Mouse (Mus musculus): ENCODE results near the gene Gm10300. TPM values are rescaled to one million over a fixed set of nuclear protein-coding genes. Genes with fewer than 3 reads are reported as not detected.

The Gm10300 gene
- polyA plus RNA-seq, 1 experiment = not detected

- Histone ChIP-seq H3K4me3 (ENCODE audit: insufficient read depth, poor library complexity, severe bottlenecking) (no peak overlapping the region), H3K27me3 (ENCODE audit: control insufficient read depth, insufficient read depth, insufficient read length) (no peaks in the 10 kb centered on the region), H3K36me3 (ENCODE audit: control insufficient read depth, insufficient read depth) (no peaks in the 10 kb centered on the region), H3K79me2 (ENCODE audit: control insufficient read depth, insufficient read depth) (no peaks in the 10 kb centered on the region), H3K79me3 (ENCODE audit: low read depth) (no peaks in the 10 kb centered on the region), H3ac (ENCODE audit: control insufficient read depth, insufficient read length, low read depth) (no peak overlapping the region)
- TF ChIP-seq CEBPB (IDR thresholded peaks at IDR 0.05; ENCODE audit: low read depth) (no peak), USF1 (IDR thresholded peaks at IDR 0.05; ENCODE audit: low read depth) (no peak), MAX (IDR thresholded peaks at IDR 0.05) (no peak), FOSL1 (IDR thresholded peaks at IDR 0.05; ENCODE audit: insufficient read depth, low read length, poor library complexity, severe bottlenecking) (no peak), MYOG (IDR thresholded peaks at IDR 0.05; ENCODE audit: control insufficient read depth, extremely low read depth, insufficient read length) (no peak), CTCF (IDR thresholded peaks at IDR 0.05; ENCODE audit: control insufficient read depth, insufficient read depth, insufficient read length) (no peak), MYOD1 (IDR thresholded peaks at IDR 0.05; ENCODE audit: control insufficient read depth, insufficient read length, low read depth) (no peak)
These were observed 14.3 kb upstream of the Gm10300 start for GRCm38 (mm10) chr4:132060040-132060832.

DNA sequence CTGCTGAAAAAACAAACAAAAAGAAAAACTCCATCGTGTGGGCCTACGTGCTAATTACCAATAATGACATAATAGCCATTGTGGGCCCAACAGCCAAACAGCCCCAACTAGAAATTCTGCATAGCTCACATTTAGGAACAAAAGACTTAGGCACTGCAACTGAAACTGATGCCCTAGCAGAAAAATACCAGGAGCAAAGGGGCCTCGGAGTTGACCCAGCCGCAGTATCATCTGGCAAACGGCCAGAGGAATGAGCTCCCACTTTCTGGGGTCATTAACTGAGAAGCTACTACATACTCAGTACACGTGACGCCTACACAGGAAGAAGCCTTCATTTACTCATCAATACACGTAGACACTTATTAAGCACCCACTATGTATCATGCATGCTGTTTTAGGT, 12.2 kb upstream of the Gm10300 start:
- no peak for TF ChIP-seq USF1 (IDR thresholded peaks at IDR 0.05; ENCODE audit: low read depth)
- TF ChIP-seq MYOD1 (IDR thresholded peaks at IDR 0.05; ENCODE audit: control insufficient read depth, insufficient read length, low read depth) = no peak
- TF ChIP-seq CTCF (IDR thresholded peaks at IDR 0.05; ENCODE audit: control insufficient read depth, insufficient read depth, insufficient read length) = no peak
- TF ChIP-seq MYOG (IDR thresholded peaks at IDR 0.05; ENCODE audit: control insufficient read depth, extremely low read depth, insufficient read length) = no peak
- no peak for TF ChIP-seq MAX (IDR thresholded peaks at IDR 0.05)
- no peak for TF ChIP-seq FOSL1 (IDR thresholded peaks at IDR 0.05; ENCODE audit: insufficient read depth, low read length, poor library complexity, severe bottlenecking)
- TF ChIP-seq CEBPB (IDR thresholded peaks at IDR 0.05; ENCODE audit: low read depth) = no peak
- no peak overlapping the region for H3K4me3 ChIP-seq (ENCODE audit: insufficient read depth, poor library complexity, severe bottlenecking)
- no peaks in the 10 kb centered on the region for H3K27me3 ChIP-seq (ENCODE audit: control insufficient read depth, insufficient read depth, insufficient read length)
- no peaks in the 10 kb centered on the region for H3K79me2 ChIP-seq (ENCODE audit: control insufficient read depth, insufficient read depth)
- no peak overlapping the region for H3ac ChIP-seq (ENCODE audit: control insufficient read depth, insufficient read length, low read depth)
- H3K36me3 ChIP-seq (ENCODE audit: control insufficient read depth, insufficient read depth) = no peaks in the 10 kb centered on the region
- no peaks in the 10 kb centered on the region for H3K79me3 ChIP-seq (ENCODE audit: low read depth)

DNA sequence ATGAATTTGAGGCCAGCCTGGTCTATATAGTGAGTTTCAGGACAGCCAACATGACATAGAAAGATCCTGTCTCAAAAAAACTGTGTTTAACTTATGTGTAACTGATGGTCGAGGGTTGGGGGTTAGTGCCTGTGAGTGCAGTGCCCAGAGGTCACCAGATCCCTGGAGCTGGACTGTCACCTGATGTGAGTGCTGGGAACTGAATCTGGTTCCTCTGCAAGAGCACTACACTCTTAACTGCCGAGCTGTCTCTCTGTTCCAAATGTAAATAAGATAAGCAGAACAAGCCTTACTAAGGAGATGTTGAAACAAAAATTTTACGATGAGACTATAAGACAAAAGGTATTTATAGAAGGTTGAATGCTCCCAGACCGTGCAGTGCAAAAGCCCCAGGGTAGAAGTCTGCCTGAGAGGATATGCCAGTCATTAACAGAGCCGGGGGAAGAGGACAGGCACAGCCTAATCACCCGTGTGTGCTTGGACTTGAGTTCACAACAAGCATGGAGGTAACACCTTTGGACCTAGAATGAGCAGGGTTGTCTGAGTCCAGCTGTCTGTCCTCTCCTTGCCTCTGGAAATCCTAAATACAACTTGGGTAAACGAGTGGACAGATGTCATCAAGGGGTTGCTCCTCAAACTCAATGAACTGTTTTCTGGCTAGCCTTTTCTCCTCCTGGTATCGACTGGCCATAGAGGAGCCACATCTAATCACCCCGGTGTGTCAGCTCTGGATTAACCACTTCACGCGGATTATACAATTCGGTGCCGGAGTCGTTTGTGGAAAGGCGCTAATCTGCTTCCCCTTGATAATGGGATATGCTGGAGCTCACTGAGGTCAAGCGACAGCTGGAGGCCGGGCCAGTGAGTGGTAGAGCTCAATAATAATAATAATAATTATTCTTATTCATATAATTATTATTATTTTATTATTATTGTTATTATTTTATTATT, 11.3 kb upstream of the Gm10300 start:
- Histone ChIP-seq H3ac (ENCODE audit: control insufficient read depth, insufficient read length, low read depth) (no peak overlapping the region), H3K27me3 (ENCODE audit: control insufficient read depth, insufficient read depth, insufficient read length) (no peaks in the 10 kb centered on the region), H3K79me2 (ENCODE audit: control insufficient read depth, insufficient read depth) (no peaks in the 10 kb centered on the region), H3K4me3 (ENCODE audit: insufficient read depth, poor library complexity, severe bottlenecking) (no peak overlapping the region), H3K79me3 (ENCODE audit: low read depth) (no peaks in the 10 kb centered on the region), H3K36me3 (ENCODE audit: control insufficient read depth, insufficient read depth) (no peaks in the 10 kb centered on the region)
- TF ChIP-seq FOSL1 (IDR thresholded peaks at IDR 0.05; ENCODE audit: insufficient read depth, low read length, poor library complexity, severe bottlenecking) = no peak
- no peak for TF ChIP-seq MAX (IDR thresholded peaks at IDR 0.05)
- TF ChIP-seq CTCF (IDR thresholded peaks at IDR 0.05; ENCODE audit: control insufficient read depth, insufficient read depth, insufficient read length) = no peak
- TF ChIP-seq MYOG (IDR thresholded peaks at IDR 0.05; ENCODE audit: control insufficient read depth, extremely low read depth, insufficient read length) = no peak
- TF ChIP-seq CEBPB (IDR thresholded peaks at IDR 0.05; ENCODE audit: low read depth) = no peak
- no peak for TF ChIP-seq MYOD1 (IDR thresholded peaks at IDR 0.05; ENCODE audit: control insufficient read depth, insufficient read length, low read depth)
- TF ChIP-seq USF1 (IDR thresholded peaks at IDR 0.05; ENCODE audit: low read depth) = no peak

- Histone ChIP-seq H3K79me2 (ENCODE audit: control insufficient read depth, insufficient read depth) (no peaks in the 10 kb centered on the region), H3K4me3 (ENCODE audit: insufficient read depth, poor library complexity, severe bottlenecking) (no peak overlapping the region), H3K27me3 (ENCODE audit: control insufficient read depth, insufficient read depth, insufficient read length) (no peaks in the 10 kb centered on the region), H3ac (ENCODE audit: control insufficient read depth, insufficient read length, low read depth) (no peak overlapping the region), H3K36me3 (ENCODE audit: control insufficient read depth, insufficient read depth) (no peaks in the 10 kb centered on the region), H3K79me3 (ENCODE audit: low read depth) (no peaks in the 10 kb centered on the region)
- no peak for TF ChIP-seq MYOD1 (IDR thresholded peaks at IDR 0.05; ENCODE audit: control insufficient read depth, insufficient read length, low read depth)
- no peak for TF ChIP-seq MAX (IDR thresholded peaks at IDR 0.05)
- no peak for TF ChIP-seq USF1 (IDR thresholded peaks at IDR 0.05; ENCODE audit: low read depth)
- no peak for TF ChIP-seq CTCF (IDR thresholded peaks at IDR 0.05; ENCODE audit: control insufficient read depth, insufficient read depth, insufficient read length)
- no peak for TF ChIP-seq FOSL1 (IDR thresholded peaks at IDR 0.05; ENCODE audit: insufficient read depth, low read length, poor library complexity, severe bottlenecking)
- TF ChIP-seq CEBPB (IDR thresholded peaks at IDR 0.05; ENCODE audit: low read depth) = no peak
- TF ChIP-seq MYOG (IDR thresholded peaks at IDR 0.05; ENCODE audit: control insufficient read depth, extremely low read depth, insufficient read length) = no peak
These were observed 9.9 kb upstream of the Gm10300 start for GRCm38 (mm10) chr4:132064550-132064949.

DNA sequence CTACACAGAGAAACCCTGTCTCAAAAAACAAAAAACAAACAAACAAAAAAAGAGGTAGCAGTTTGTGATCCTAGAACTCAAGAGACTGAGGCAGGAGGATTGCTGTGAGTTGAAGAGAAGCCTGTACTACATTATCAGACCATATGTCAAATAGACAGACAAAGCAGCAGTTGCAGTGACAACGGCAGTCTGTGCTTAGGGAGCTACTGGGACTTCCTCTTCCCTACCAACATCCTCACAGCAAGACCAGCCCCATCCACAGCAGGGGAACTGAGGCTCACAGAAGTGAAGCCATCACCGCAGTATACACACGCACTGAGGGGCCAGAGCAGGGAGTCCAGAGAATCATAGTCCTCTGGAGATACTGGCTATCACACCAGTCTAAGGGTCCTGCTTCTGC, 8.9 kb upstream of the Gm10300 start:
- H3K79me2 ChIP-seq (ENCODE audit: control insufficient read depth, insufficient read depth) = no peaks in the 10 kb centered on the region
- no peaks in the 10 kb centered on the region for H3K27me3 ChIP-seq (ENCODE audit: control insufficient read depth, insufficient read depth, insufficient read length)
- no peaks in the 10 kb centered on the region for H3K36me3 ChIP-seq (ENCODE audit: control insufficient read depth, insufficient read depth)
- H3K79me3 ChIP-seq (ENCODE audit: low read depth) = no peaks in the 10 kb centered on the region
- no peak overlapping the region for H3ac ChIP-seq (ENCODE audit: control insufficient read depth, insufficient read length, low read depth)
- TF ChIP-seq MYOG (IDR thresholded peaks at IDR 0.05; ENCODE audit: control insufficient read depth, extremely low read depth, insufficient read length) (no peak), FOSL1 (IDR thresholded peaks at IDR 0.05; ENCODE audit: insufficient read depth, low read length, poor library complexity, severe bottlenecking) (no peak)
- no peak overlapping the region for H3K4me3 ChIP-seq (ENCODE audit: insufficient read depth, poor library complexity, severe bottlenecking)
